Mouse (Mus musculus) limb, embryonic 11.5 days (tissue): ENCODE results near the gene Pskh1. TPM values are rescaled to one million over a fixed set of nuclear protein-coding genes. Genes with fewer than 3 reads are reported as not detected.

Source experiments
- ATAC-seq: fragments of 200-750 bp; cut with Nextera tagmentation; 2 replicates; pipeline ENCODE4 v1.8.0; 2017; ENCODE audit warnings: low read depth; ENCODE audit not compliant: insufficient number of reproducible peaks, low FRiP score, low TSS enrichment
- DNase-seq: peaks from one replicate; pipeline ENCODE4 v3.0.0-alpha.2; 2015; ENCODE audit warnings: low spot score
- H3K27ac ChIP-seq: fragments of 300-500 bp; sonication (generic); replicated peaks from 2 replicates; pipeline ENCODE4 v1.5.1; 2014; ENCODE audit warnings: low read depth, mild to moderate bottlenecking, low read length
- H3K27me3 ChIP-seq: fragments of 300-500 bp; sonication (generic); 2 replicates; pipeline ENCODE4 v1.6.1; 2014; ENCODE audit warnings: mild to moderate bottlenecking, low read length, mixed read lengths; ENCODE audit not compliant: control insufficient read depth, insufficient read depth
- H3K36me3 ChIP-seq: fragments of 300-500 bp; sonication (generic); 2 replicates; pipeline ENCODE4 v1.6.1; 2014; ENCODE audit warnings: mild to moderate bottlenecking, low read length, moderate library complexity, mixed read lengths; ENCODE audit not compliant: control insufficient read depth, insufficient read depth
- H3K4me1 ChIP-seq: fragments of 300-500 bp; sonication (generic); 2 replicates; pipeline ENCODE4 v1.6.1; 2014; ENCODE audit warnings: low read length, mixed read lengths; ENCODE audit not compliant: control insufficient read depth, insufficient read depth
- H3K4me2 ChIP-seq: fragments of 300-500 bp; sonication (generic); 2 replicates; pipeline ENCODE4 v1.6.1; 2014; ENCODE audit warnings: low read depth, mild to moderate bottlenecking, moderate library complexity; ENCODE audit not compliant: severe bottlenecking
- H3K4me3 ChIP-seq: fragments of 300-500 bp; sonication (generic); 2 replicates; pipeline ENCODE4 v1.5.1; 2014; ENCODE audit warnings: low read depth, low read length
- H3K9ac ChIP-seq: fragments of 300-500 bp; sonication (generic); 2 replicates; pipeline ENCODE4 v1.6.1; 2014; ENCODE audit warnings: mild to moderate bottlenecking, low read length
- H3K9me3 ChIP-seq: fragments of 300-500 bp; sonication (generic); 2 replicates; pipeline ENCODE4 v1.6.1; 2016; ENCODE audit warnings: low read length; ENCODE audit not compliant: control insufficient read depth
- WGBS: fragments of 180-500 bp; shearing (Covaris S2); extraction: QIAGEN DNeasy Blood & Tissue Kit; methylation state at CpG from one replicate; pipeline ENCODE4 v1.1.7; 2014; 5-methylcytosine and 5-hydroxymethylcytosine counted together
- polyA plus RNA-seq: library from polyadenylated mRNA; unstranded; fragments of >200 nt; fragmentation: Nextera tagmentation; extraction: Ambion mirVana; gene quantifications from 2 replicates; pipeline ENCODE4 v1.2.1, GENCODE M21; 2014

Pskh1 gene
- polyA plus RNA-seq, 1 experiment from 2014 or later, result 28.9 TPM

DNA sequence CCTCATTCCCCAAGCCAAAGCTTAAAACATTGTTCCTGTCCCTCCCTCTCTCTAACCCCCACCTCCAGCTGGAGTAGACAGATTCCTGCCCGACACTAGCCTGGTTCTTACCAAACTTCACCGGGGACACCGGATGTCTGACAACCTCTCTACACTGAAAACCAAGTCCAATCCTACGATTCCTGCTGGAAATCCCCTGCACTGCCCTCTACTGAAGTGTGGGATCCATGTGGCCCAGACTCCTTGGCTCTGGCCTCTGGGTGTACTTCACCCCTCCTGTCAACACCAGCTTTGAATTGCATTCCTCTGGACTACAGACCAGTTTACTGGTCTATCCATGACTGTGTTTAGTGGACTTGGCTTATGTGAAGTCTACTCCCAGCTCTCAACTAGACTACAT lies 56.3 kb downstream of the Pskh1 start:
- H3K27me3 ChIP-seq, result no peaks in the 10 kb centered on the region
- DNase-seq, result no peak

DNA sequence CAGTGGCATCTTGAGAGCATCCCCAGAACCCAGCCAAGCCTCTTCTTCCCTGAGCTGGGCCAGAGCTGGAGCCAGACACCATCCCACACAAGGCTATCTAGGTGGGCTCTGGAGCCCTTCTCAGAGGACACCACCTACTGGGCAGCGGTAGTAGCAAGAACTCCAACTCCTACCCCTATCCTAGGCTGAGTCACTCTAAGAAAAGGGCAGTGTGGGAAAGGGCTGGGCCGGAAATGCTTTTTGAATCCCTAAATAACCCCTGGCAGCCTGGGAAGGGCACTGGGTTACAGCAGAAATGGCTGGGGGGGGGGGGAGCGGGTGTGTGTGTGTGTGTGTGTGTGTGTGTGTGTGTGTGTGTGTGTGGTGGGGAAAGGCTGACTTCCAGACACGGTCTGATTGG lies 57.6 kb downstream of the Pskh1 start:
- WGBS, result 70% methylated on average over 3 of the region's 4 CpGs
- DNase-seq (no peak), ATAC-seq (no peak)
- H3K27me3 ChIP-seq, result no peaks in the 10 kb centered on the region
- H3K9me3 ChIP-seq, result no peaks in the 10 kb centered on the region
- H3K4me3 ChIP-seq, result no peak overlapping the region
- no peak overlapping the region for H3K9ac ChIP-seq
- peaks cover 6% of the 10 kb centered on the region; the same call in 1 of the 2 replicates for H3K36me3 ChIP-seq
- H3K27ac ChIP-seq, result no peak overlapping the region
- no peaks in the 10 kb centered on the region for H3K4me1 ChIP-seq
- H3K4me2 ChIP-seq, result no peak overlapping the region

More for the DNA sequence above, 56.3 kb downstream of the Pskh1 start:
- 0 out of 2 replicates have a peak, but pooled peaks have one; percentile 17 for ATAC-seq
- H3K4me1 ChIP-seq, result no peaks in the 10 kb centered on the region
- no peak overlapping the region for H3K4me3 ChIP-seq
- 88% methylated on average over 4 of the region's 4 CpGs for WGBS
- H3K9ac ChIP-seq, result no peak overlapping the region
- H3K36me3 ChIP-seq, result peaks cover 8% of the 10 kb centered on the region
- no peak overlapping the region for H3K27ac ChIP-seq
- H3K4me2 ChIP-seq, result no peak overlapping the region
- H3K9me3 ChIP-seq, result no peaks in the 10 kb centered on the region

DNA sequence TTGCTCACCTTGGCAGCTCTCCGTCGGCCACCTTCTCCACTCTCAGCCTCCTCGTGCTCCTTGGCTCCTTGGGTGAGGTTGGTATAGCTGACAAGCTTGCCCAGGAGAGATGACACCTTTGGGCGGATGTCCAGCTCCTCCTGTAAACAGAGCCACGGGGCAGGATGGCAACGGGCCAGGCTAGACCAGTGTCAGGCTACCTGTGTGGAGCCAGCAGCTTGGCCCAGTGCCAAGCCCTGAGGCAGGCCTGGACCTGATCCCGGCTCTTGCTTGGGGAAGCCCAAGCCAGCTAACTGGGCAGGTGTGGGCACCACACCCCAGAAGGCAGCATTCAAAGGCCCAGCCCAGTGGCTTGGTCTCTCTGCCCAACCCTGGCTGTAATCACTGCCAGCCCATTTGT lies 59.1 kb downstream of the Pskh1 start:
- H3K9me3 ChIP-seq, result no peaks in the 10 kb centered on the region
- no peaks in the 10 kb centered on the region for H3K27me3 ChIP-seq
- peaks cover 2% of the 10 kb centered on the region for H3K4me1 ChIP-seq
- DNase-seq, result no peak
- H3K4me3 ChIP-seq, result no peak overlapping the region
- no peak overlapping the region for H3K4me2 ChIP-seq
- H3K36me3 ChIP-seq, result peaks cover 6% of the 10 kb centered on the region; the same call in 1 of the 2 replicates
- H3K9ac ChIP-seq, result no peak overlapping the region
- ATAC-seq, result no peak
- H3K27ac ChIP-seq, result no peak overlapping the region
- 91% methylated on average over 7 of the region's 7 CpGs for WGBS

DNA sequence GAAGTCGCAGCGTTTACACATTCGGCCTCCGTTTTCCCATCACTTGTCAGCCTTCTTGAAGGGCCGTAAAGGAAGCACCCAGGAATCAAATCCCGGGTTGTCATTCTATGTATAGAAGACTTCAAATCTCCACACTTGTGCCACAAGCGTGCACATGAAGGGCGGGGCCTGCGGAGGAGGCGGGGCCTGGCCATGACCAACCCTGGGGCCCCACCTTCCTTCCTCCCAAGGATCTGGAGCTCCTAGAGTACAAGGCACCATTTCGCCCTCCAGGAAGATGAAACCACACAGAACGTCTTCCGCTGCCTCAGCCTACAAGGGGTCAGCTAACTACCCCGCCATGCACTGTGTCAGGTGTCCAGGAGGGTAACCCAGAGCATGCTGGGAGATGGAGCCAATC lies 60.9 kb downstream of the Pskh1 start:
- Histone ChIP-seq H3K27ac (no peak overlapping the region), H3K9me3 (no peaks in the 10 kb centered on the region), H3K4me2 (no peak overlapping the region), H3K9ac (no peak overlapping the region), H3K36me3 (peaks cover 2% of the 10 kb centered on the region; the same call in 1 of the 2 replicates), H3K4me3 (no peak overlapping the region), H3K27me3 (no peaks in the 10 kb centered on the region), H3K4me1 (peaks cover 8% of the 10 kb centered on the region)
- 75% methylated on average over 14 of the region's 14 CpGs for WGBS
- ATAC-seq (no peak), DNase-seq (no peak)

DNA sequence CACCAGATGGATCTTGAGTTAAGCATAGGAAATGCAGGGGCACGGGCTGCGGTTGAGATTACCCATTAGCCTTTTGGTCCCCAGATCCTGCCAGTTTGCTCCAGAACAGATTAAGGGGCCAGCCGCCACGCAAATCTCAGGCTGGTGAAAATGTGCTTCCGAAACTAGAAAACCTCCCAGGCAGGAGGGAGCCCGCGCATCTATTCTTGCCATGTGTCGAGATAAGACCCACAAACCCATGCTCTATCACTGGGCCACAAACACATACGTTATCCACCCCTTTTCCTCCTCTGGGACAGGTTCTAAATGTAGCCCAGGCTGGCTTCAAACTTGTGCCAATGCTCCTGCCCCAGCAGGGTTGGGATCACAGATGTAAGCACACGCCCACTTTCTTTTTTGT lies 61.3 kb downstream of the Pskh1 start:
- H3K4me3 ChIP-seq, result no peak overlapping the region
- no peaks in the 10 kb centered on the region for H3K9me3 ChIP-seq
- H3K4me2 ChIP-seq, result no peak overlapping the region
- no peak for DNase-seq
- H3K36me3 ChIP-seq, result peaks cover 2% of the 10 kb centered on the region; the same call in 1 of the 2 replicates
- H3K9ac ChIP-seq, result no peak overlapping the region
- WGBS, result 87% methylated on average over 10 of the region's 10 CpGs
- no peak for ATAC-seq
- peaks cover 8% of the 10 kb centered on the region for H3K4me1 ChIP-seq
- no peak overlapping the region for H3K27ac ChIP-seq
- no peaks in the 10 kb centered on the region for H3K27me3 ChIP-seq

DNA sequence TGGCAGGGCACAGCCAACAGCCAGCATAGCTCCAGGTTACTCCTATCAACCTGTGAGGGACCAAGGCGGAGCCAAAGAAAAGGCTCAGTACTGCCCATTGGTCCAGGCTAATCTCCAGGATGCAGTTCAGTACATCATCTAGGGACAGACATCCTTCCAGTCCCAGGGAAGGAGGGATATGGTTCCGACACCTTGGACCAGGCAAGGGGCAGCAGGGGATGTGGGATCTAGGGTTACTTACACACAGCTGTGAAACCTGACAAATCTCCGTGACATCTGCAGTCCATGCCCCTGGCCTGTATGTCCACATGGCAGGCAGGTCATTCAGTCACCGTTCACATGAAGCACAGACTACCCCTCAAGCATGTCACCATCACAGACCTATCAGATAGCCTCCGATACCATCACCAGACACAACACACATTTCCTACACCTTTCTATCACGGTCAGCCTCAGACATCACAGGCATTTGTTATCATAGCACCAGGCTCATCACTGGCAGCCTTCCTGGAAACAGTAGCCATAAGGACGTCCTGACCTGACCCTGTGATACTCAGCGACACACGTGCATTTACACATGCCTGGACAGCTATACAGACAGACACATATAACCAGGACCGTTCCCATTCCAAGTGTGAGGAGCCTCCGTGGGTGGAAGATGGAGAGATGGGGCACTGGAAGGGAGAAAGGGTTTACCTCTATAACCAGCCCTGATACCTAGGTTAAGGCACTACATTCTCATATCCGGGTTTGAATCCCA lies 64.4 kb downstream of the Pskh1 start:
- no peaks in the 10 kb centered on the region for H3K27me3 ChIP-seq
- H3K4me1 ChIP-seq, result peaks cover 16% of the 10 kb centered on the region
- no peak overlapping the region for H3K27ac ChIP-seq
- DNase-seq, result no peak
- H3K9ac ChIP-seq, result no peak overlapping the region; the same call in 1 of the 2 replicates
- 61% methylated on average over 12 of the region's 12 CpGs for WGBS
- ATAC-seq, result no peak; the same call in 1 of the 2 replicates
- H3K4me3 ChIP-seq, result peak overlapping the region; percentile 81
- H3K36me3 ChIP-seq, result no peaks in the 10 kb centered on the region
- H3K9me3 ChIP-seq, result no peaks in the 10 kb centered on the region
- H3K4me2 ChIP-seq, result peak overlapping the region; percentile 81

DNA sequence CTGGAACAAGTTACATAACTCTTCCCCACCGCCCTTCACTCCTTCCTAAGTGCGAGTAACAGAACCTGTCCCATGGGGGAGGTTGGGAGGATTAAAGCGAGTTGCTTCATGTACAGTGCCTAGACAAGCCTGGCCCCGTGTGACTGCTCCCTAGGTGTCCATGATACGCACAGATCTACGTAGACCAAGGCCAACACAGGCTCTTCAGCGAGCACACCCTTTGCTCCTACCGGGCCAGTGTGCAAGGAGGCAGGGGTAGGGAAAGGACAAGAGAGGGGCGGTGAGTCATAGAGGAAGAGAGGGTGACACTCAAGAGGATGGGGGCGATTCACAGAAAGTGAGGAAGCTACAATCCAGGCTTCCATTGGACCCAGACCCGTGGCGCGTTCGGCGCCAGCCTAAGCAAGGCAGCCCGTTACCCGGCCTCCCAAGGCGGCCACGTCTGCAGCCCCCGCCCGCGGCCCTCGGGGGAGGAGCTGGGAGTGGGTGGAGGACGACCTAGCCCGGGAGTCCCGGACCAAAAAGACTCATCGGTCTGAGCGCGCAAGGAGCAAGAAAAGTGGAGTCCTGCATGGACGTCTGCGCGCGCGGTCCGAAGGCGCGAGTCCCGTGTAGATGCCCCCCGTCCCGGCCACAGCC lies 65.1 kb downstream of the Pskh1 start:
- WGBS, result 2% methylated on average over 40 of the region's 40 CpGs
- peak overlapping the region; percentile 81 for H3K4me3 ChIP-seq
- peak; percentile 37 for ATAC-seq
- H3K27me3 ChIP-seq, result no peaks in the 10 kb centered on the region
- H3K27ac ChIP-seq, result peak overlapping the region; percentile 59; the same call in 1 of the 2 replicates
- no peaks in the 10 kb centered on the region for H3K36me3 ChIP-seq
- peak overlapping the region; percentile 80 for H3K9ac ChIP-seq
- peaks cover 16% of the 10 kb centered on the region for H3K4me1 ChIP-seq
- no peaks in the 10 kb centered on the region for H3K9me3 ChIP-seq
- peak overlapping the region; percentile 81 for H3K4me2 ChIP-seq
- DNase-seq, result peak; percentile 74

DNA sequence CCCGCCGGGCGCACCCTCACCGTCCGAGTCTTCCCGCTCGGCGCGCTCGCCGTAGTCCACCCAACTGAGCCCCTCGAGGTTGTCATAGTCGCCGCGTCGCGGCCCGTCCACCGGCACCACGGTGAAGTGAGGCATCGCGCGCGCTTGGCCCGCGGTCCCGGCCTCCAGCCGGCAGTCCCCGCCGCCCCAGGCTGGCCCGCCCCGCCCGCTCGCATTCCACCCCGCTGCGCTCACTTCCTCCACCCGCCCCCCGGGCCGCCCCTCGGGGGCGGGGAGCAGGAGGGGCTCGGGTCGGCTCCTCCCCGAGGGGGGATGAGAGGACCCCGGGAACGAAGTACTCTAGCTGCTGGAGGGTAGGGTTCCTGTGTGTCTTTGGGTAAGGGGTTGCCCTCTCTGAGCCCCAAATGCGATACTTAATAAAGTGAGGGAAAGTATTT lies 65.7 kb downstream of the Pskh1 start, which contains the start of gene Slc12a4:
Gene Slc12a4, minus strand, starts transcription at position 193 of the 437 bp plus-strand sequence.
- Histone ChIP-seq H3K27ac (peak within 1 kb of the TSS; percentile 59; the same call in 1 of the 2 replicates), H3K4me2 (peak within 1 kb of the TSS; percentile 81), H3K4me3 (peak within 1 kb of the TSS; percentile 81), H3K9ac (peak within 1 kb of the TSS; percentile 80), H3K27me3 (no peaks in the 10 kb centered on the region), H3K9me3 (no peaks in the 10 kb centered on the region), H3K36me3 (no peaks in the 10 kb centered on the region), H3K4me1 (peaks cover 16% of the 10 kb centered on the region)
- DNase-seq, result peak; percentile 87
- under 1% methylated on average over 47 of the region's 47 CpGs for WGBS
- ATAC-seq, result peak; percentile 82
